Mouse (Mus musculus) intestine, embryonic 14.5 days (tissue): ENCODE measurements around the gene Vmp1. TPM values are rescaled to one million over a fixed set of nuclear protein-coding genes. Genes with fewer than 3 reads are reported as not detected.

ENCODE experiments used
- microRNA counts: library from miRNA; unstranded; fragments of <30 nt; microRNA quantifications from one replicate; lab custom pipeline; 2016
- microRNA-seq: library from miRNA; unstranded; fragments of <30 nt; microRNA quantifications from one replicate; pipeline ENCODE4, GENCODE M21; 2016
- polyA plus RNA-seq: library from polyadenylated mRNA; unstranded; fragments of >200 nt; fragmentation: Nextera tagmentation; extraction: Ambion mirVana; gene quantifications from 2 replicates; pipeline ENCODE4 v1.2.1, GENCODE M21; 2014

The Vmp1 gene
- polyA plus RNA-seq, 1 experiment from 2014 or later: 133 TPM

MicroRNA genes within 50 kb of the gene (microRNA counts, 519-probe panel; counts per million panel counts)
- 4,720 counts per million, percentile 78 among the panel's probes with 10 or more counts for microRNA mmu-miR-21 (lab: Ali Mortazavi, UCI)

Small RNAs within 50 kb of the gene (microRNA-seq; reads per million reads assigned to microRNA genes)
- 21,143 reads per million, percentile 98 among the genes with 10 or more reads in this experiment for gene Mir21a

Other genes starting within 250 kb of the Vmp1 start
- 49.5 and 53.2 TPM in 2 replicates for gene Rnft1, start 199.2 kb downstream of the Vmp1 start, polyA plus RNA-seq
- gene Rps6kb1, start 139.0 kb downstream of the Vmp1 start, polyA plus RNA-seq: 50.7 and 58.0 TPM in 2 replicates
- 9.9 and 10.6 TPM in 2 replicates for gene Tubd1, start 138.8 kb downstream of the Vmp1 start, polyA plus RNA-seq
- gene Ptrh2, start 149 bp upstream of the Vmp1 start, polyA plus RNA-seq: 35.4 and 39.2 TPM in 2 replicates
- gene Cltc, start 73.7 kb upstream of the Vmp1 start, polyA plus RNA-seq: 177 and 190 TPM in 2 replicates
- gene Dhx40, start 123.9 kb upstream of the Vmp1 start, polyA plus RNA-seq: 19.5 and 20.1 TPM in 2 replicates